Mouse (Mus musculus) intestine, embryonic 16.5 days (tissue): ENCODE results near the gene Cmc1. TPM values are rescaled to one million over a fixed set of nuclear protein-coding genes. Genes with fewer than 3 reads are reported as not detected.

ENCODE experiments used
- ATAC-seq: fragments of 200-750 bp; cut with Nextera tagmentation; 2 replicates; pipeline ENCODE4 v1.8.0; 2017; ENCODE audit warnings: moderate TSS enrichment, moderate library complexity
- H3K27ac ChIP-seq: fragments of 300-500 bp; sonication (generic); 2 replicates; pipeline ENCODE4 v1.5.1; 2014; ENCODE audit warnings: mild to moderate bottlenecking, low read length
- H3K27me3 ChIP-seq: fragments of 300-500 bp; sonication (generic); replicated peaks from 2 replicates; pipeline ENCODE4 v1.6.1; 2014; ENCODE audit warnings: low read length, control low read depth, mixed read lengths; ENCODE audit not compliant: control insufficient read depth, insufficient read depth
- H3K36me3 ChIP-seq: fragments of 300-500 bp; sonication (generic); 2 replicates; pipeline ENCODE4 v1.6.1; 2014; ENCODE audit warnings: low read length, control low read depth; ENCODE audit not compliant: control insufficient read depth, insufficient read depth
- H3K4me1 ChIP-seq: fragments of 300-500 bp; sonication (generic); 2 replicates; pipeline ENCODE4 v1.6.1; 2014; ENCODE audit warnings: low read length, control low read depth, mixed read lengths; ENCODE audit not compliant: control insufficient read depth, insufficient read depth
- H3K4me2 ChIP-seq: fragments of 300-500 bp; sonication (generic); 2 replicates; pipeline ENCODE4 v1.6.1; 2014; ENCODE audit warnings: low read depth, low read length, control low read depth
- H3K4me3 ChIP-seq: fragments of 300-500 bp; sonication (generic); 2 replicates; pipeline ENCODE4 v1.5.1; 2014; ENCODE audit warnings: mild to moderate bottlenecking, low read length
- H3K9ac ChIP-seq: fragments of 300-500 bp; sonication (generic); 2 replicates; pipeline ENCODE4 v1.6.1; 2014; ENCODE audit warnings: low read depth, low read length
- H3K9me3 ChIP-seq: fragments of 300-500 bp; sonication (generic); 2 replicates; pipeline ENCODE4 v1.6.1; 2016; ENCODE audit warnings: low read length, control low read depth; ENCODE audit not compliant: control insufficient read depth
- WGBS: fragments of 180-500 bp; shearing (Covaris S2); extraction: QIAGEN DNeasy Blood & Tissue Kit; methylation state at CpG from one replicate; pipeline ENCODE4 v1.1.7; 2014; 5-methylcytosine and 5-hydroxymethylcytosine counted together
- polyA plus RNA-seq: library from polyadenylated mRNA; unstranded; fragments of >200 nt; fragmentation: Nextera tagmentation; extraction: Ambion mirVana; gene quantifications from 2 replicates; pipeline ENCODE4 v1.2.1, GENCODE M21; 2015

The Cmc1 gene
- polyA plus RNA-seq, 1 experiment from 2014 or later = 57.6 TPM

GRCm38 (mm10) chr9:118083834-118084233 is 66.1 kb downstream of the Cmc1 start:
- Histone ChIP-seq H3K9me3 (no peaks in the 10 kb centered on the region), H3K27ac (no peak overlapping the region), H3K4me3 (no peak overlapping the region), H3K4me2 (no peak overlapping the region), H3K27me3 (no peaks in the 10 kb centered on the region), H3K9ac (no peak overlapping the region), H3K4me1 (no peaks in the 10 kb centered on the region), H3K36me3 (no peaks in the 10 kb centered on the region)
- no peak for ATAC-seq
- 84% methylated on average over 4 of the region's 4 CpGs for WGBS

- Histone ChIP-seq H3K27me3 (no peaks in the 10 kb centered on the region), H3K9me3 (no peaks in the 10 kb centered on the region), H3K36me3 (no peaks in the 10 kb centered on the region), H3K4me1 (no peaks in the 10 kb centered on the region), H3K9ac (peak overlapping the region; percentile 54; the same call in 1 of the 2 replicates), H3K4me3 (peak overlapping the region; percentile 33), H3K4me2 (peak overlapping the region; percentile 48), H3K27ac (no peak overlapping the region)
- no peak for ATAC-seq
- WGBS = 30% methylated on average over 22 of the region's 22 CpGs
Observed at GRCm38 (mm10) chr9:118082575-118083431, 67.2 kb downstream of the Cmc1 start.

GRCm38 (mm10) chr9:118073358-118073757 is 76.6 kb downstream of the Cmc1 start:
- Histone ChIP-seq H3K4me1 (no peaks in the 10 kb centered on the region), H3K4me2 (no peak overlapping the region), H3K27ac (no peak overlapping the region), H3K36me3 (peaks cover 12% of the 10 kb centered on the region), H3K4me3 (no peak overlapping the region), H3K27me3 (no peaks in the 10 kb centered on the region), H3K9me3 (no peaks in the 10 kb centered on the region), H3K9ac (no peak overlapping the region)
- 88% methylated on average over 3 of the region's 3 CpGs for WGBS
- ATAC-seq = no peak

- H3K36me3 ChIP-seq = peaks cover 15% of the 10 kb centered on the region
- no peak overlapping the region for H3K4me2 ChIP-seq
- no peak overlapping the region for H3K4me3 ChIP-seq
- ATAC-seq = no peak
- H3K27me3 ChIP-seq = no peaks in the 10 kb centered on the region
- H3K4me1 ChIP-seq = no peaks in the 10 kb centered on the region
- no peaks in the 10 kb centered on the region for H3K9me3 ChIP-seq
- no peak overlapping the region for H3K27ac ChIP-seq
- H3K9ac ChIP-seq = no peak overlapping the region
- 72% methylated on average over 5 of the region's 5 CpGs for WGBS
Observed at GRCm38 (mm10) chr9:118072101-118072500, 77.9 kb downstream of the Cmc1 start.

- H3K4me2 ChIP-seq = no peak overlapping the region
- no peak overlapping the region for H3K27ac ChIP-seq
- no peak overlapping the region for H3K9ac ChIP-seq
- no peak overlapping the region for H3K4me3 ChIP-seq
- WGBS = 84% methylated on average over 3 of the region's 3 CpGs
- H3K4me1 ChIP-seq = no peaks in the 10 kb centered on the region
- H3K27me3 ChIP-seq = no peaks in the 10 kb centered on the region
- no peaks in the 10 kb centered on the region for H3K9me3 ChIP-seq
- ATAC-seq = no peak
- H3K36me3 ChIP-seq = peaks cover 15% of the 10 kb centered on the region
Observed at GRCm38 (mm10) chr9:118071337-118071736, 78.6 kb downstream of the Cmc1 start.

GRCm38 (mm10) chr9:118070442-118070841 is 79.5 kb downstream of the Cmc1 start:
- H3K27me3 ChIP-seq = no peaks in the 10 kb centered on the region
- H3K9me3 ChIP-seq = no peaks in the 10 kb centered on the region
- no peak overlapping the region for H3K9ac ChIP-seq
- no peak overlapping the region for H3K27ac ChIP-seq
- no peak for ATAC-seq
- H3K4me2 ChIP-seq = no peak overlapping the region
- H3K4me3 ChIP-seq = no peak overlapping the region
- peaks cover 15% of the 10 kb centered on the region for H3K36me3 ChIP-seq
- no peaks in the 10 kb centered on the region for H3K4me1 ChIP-seq
- 92% methylated on average over 6 of the region's 6 CpGs for WGBS

- ATAC-seq = no peak
- Histone ChIP-seq H3K4me3 (no peak overlapping the region), H3K4me1 (no peaks in the 10 kb centered on the region), H3K4me2 (no peak overlapping the region), H3K9ac (no peak overlapping the region), H3K9me3 (no peaks in the 10 kb centered on the region), H3K27me3 (no peaks in the 10 kb centered on the region), H3K27ac (no peak overlapping the region), H3K36me3 (peaks cover 4% of the 10 kb centered on the region)
- 86% methylated on average over 3 of the region's 3 CpGs for WGBS
Observed at GRCm38 (mm10) chr9:118059101-118059500, 90.9 kb downstream of the Cmc1 start.

- no peak for ATAC-seq
Observed at GRCm38 (mm10) chr9:118053286-118053685, 96.7 kb downstream of the Cmc1 start.

GRCm38 (mm10) chr9:118045011-118045533 is 104.9 kb downstream of the Cmc1 start:
- H3K27ac ChIP-seq = no peak overlapping the region
- H3K4me3 ChIP-seq = no peak overlapping the region
- no peaks in the 10 kb centered on the region for H3K9me3 ChIP-seq
- H3K36me3 ChIP-seq = peaks cover 4% of the 10 kb centered on the region; the same call in 1 of the 2 replicates
- no peak for ATAC-seq
- WGBS = 71% methylated on average over 1 of the region's 1 CpGs
- no peak overlapping the region for H3K9ac ChIP-seq
- peaks cover 17% of the 10 kb centered on the region for H3K4me1 ChIP-seq
- no peak overlapping the region for H3K4me2 ChIP-seq
- no peaks in the 10 kb centered on the region for H3K27me3 ChIP-seq

More at GRCm38 (mm10) chr9:118053286-118053685, 96.7 kb downstream of the Cmc1 start:
- no peaks in the 10 kb centered on the region for H3K4me1 ChIP-seq
- no peak overlapping the region for H3K4me2 ChIP-seq
- H3K4me3 ChIP-seq = no peak overlapping the region
- H3K9me3 ChIP-seq = no peaks in the 10 kb centered on the region
- peaks cover 11% of the 10 kb centered on the region for H3K36me3 ChIP-seq
- 43% methylated on average over 1 of the region's 1 CpGs for WGBS
- H3K9ac ChIP-seq = no peak overlapping the region
- H3K27ac ChIP-seq = no peak overlapping the region
- no peaks in the 10 kb centered on the region for H3K27me3 ChIP-seq
